30 mouse cellular contexts compared by ENCODE assay signal in genomic region chr16:42651904-42652732, GRCm38 (mm10).
A peak's percentile ranks its signal among the peaks of the same experiment; 100 is the strongest.
DNase-seq lines count a peak whose midpoint lies in the region; ATAC-seq lines count a peak whose summit lies in the region.
"Had no signal": no experiment of that assay in that cellular context is flagged by ENCODE, and none has a peak within 500 bp of the region (broad histone marks: within the 10 kb centered on the region; RNA-seq: fewer than 3 reads in every experiment).

No protein-coding gene starts in this region.

- no peak overlapping the region for H3K27ac ChIP-seq in midbrain, embryonic 11.5 days (ENCODE audit: low read depth, low read length)
- no peak overlapping the region for H3K27ac ChIP-seq in midbrain, embryonic 10.5 days (replicated peaks)
- peak overlapping the region; percentile 70 for H3K27ac ChIP-seq in midbrain, embryonic 15.5 days
- H3K27ac ChIP-seq: embryonic facial prominence, embryonic 13.5 days; forebrain, embryonic 13.5 days; heart, embryonic 13.5 days; left cerebral cortex, adult 2 months; limb, embryonic 10.5 days; neural tube, embryonic 15.5 days had no signal

- no peaks in the 10 kb centered on the region for H3K4me1 ChIP-seq in midbrain, embryonic 11.5 days (ENCODE audit: control insufficient read depth, insufficient read depth, low read length)
- peaks cover 3% of the 10 kb centered on the region; the same call in 1 of the 2 replicates for H3K4me1 ChIP-seq in midbrain, embryonic 10.5 days
- H3K4me1 ChIP-seq in midbrain, embryonic 15.5 days, result 0 out of 2 replicates have a peak, but pooled peaks cover 3% of the 10 kb centered on the region
- H3K4me1 ChIP-seq: embryonic facial prominence, embryonic 13.5 days; forebrain, embryonic 13.5 days; heart, embryonic 13.5 days; limb, embryonic 10.5 days; neural tube, embryonic 15.5 days had no signal

- WGBS in midbrain, embryonic 11.5 days, result 83% methylated on average over 10 of the region's 10 CpGs
- WGBS in midbrain, embryonic 10.5 days, result 90% methylated on average over 10 of the region's 10 CpGs
- 59% methylated on average over 10 of the region's 10 CpGs for WGBS in midbrain, embryonic 15.5 days

- no peak overlapping the region for H3K4me2 ChIP-seq in midbrain, embryonic 11.5 days
- H3K4me2 ChIP-seq in midbrain, embryonic 15.5 days, result no peak overlapping the region
- H3K4me2 ChIP-seq: embryonic facial prominence, embryonic 13.5 days; forebrain, embryonic 13.5 days; heart, embryonic 13.5 days; neural tube, embryonic 15.5 days had no signal

- DNase-seq in heart, adult 11 months, result peak; percentile 24
- no peak for DNase-seq in heart, adult 8-10 months (ENCODE audit: low spot score)
- peak; percentile 31 for DNase-seq in midbrain, embryonic 11.5 days (ENCODE audit: low spot score, missing footprints)
- DNase-seq in midbrain, embryonic 10.5 days (ENCODE audit: low spot score), result no peak
- peak; percentile 72 for DNase-seq in brain, adult 2 months (ENCODE audit: low read depth, low spot score)
- DNase-seq in spleen, postnatal 14 days (ENCODE audit: low spot score in 2 of 2), result no peak
- DNase-seq in lung, postnatal 36 days, result no peak
- DNase-seq: adrenal gland, adult 8-10 months; B cell, adult 2 months; cerebellum, adult 2 months; cerebellum, postnatal 36 days; embryo, embryonic 11 days; gastrocnemius, postnatal 14 days; heart, adult 18-20 months; heart, postnatal 14 days; kidney, adult 11 months; kidney, postnatal 4 days; liver; right cerebral cortex, postnatal 14 days; thymus, adult 2 months; thymus, postnatal 4 days had no signal

- H3K27me3 ChIP-seq in midbrain, embryonic 11.5 days (ENCODE audit: control insufficient read depth, insufficient read depth, low read length), result no peaks in the 10 kb centered on the region
- H3K27me3 ChIP-seq in midbrain, embryonic 10.5 days (ENCODE audit: low read depth, poor library complexity, severe bottlenecking), result no peaks in the 10 kb centered on the region
- H3K27me3 ChIP-seq in midbrain, embryonic 15.5 days (replicated peaks), result no peaks in the 10 kb centered on the region
- H3K27me3 ChIP-seq: embryonic facial prominence, embryonic 13.5 days; forebrain, embryonic 13.5 days; heart, embryonic 13.5 days; neural tube, embryonic 15.5 days had no signal

- H3K9me3 ChIP-seq in midbrain, embryonic 11.5 days (ENCODE audit: control insufficient read depth, low read length), result no peaks in the 10 kb centered on the region; the same call in 1 of the 2 replicates
- H3K9me3 ChIP-seq in midbrain, embryonic 10.5 days (replicated peaks), result no peaks in the 10 kb centered on the region; the same call in 1 of the 2 replicates
- no peaks in the 10 kb centered on the region for H3K9me3 ChIP-seq in midbrain, embryonic 15.5 days
- H3K9me3 ChIP-seq: forebrain, embryonic 13.5 days; limb, embryonic 10.5 days; neural tube, embryonic 15.5 days had no signal

- ATAC-seq in midbrain, embryonic 11.5 days (ENCODE audit: low FRiP score), result no peak
- peak; percentile 82 for ATAC-seq in midbrain, embryonic 15.5 days (replicated peaks)
- ATAC-seq: forebrain, embryonic 13.5 days; lung, postnatal 0 days had no signal

- no peak overlapping the region for H3K9ac ChIP-seq in midbrain, embryonic 11.5 days (ENCODE audit: low read length)
- no peak overlapping the region for H3K9ac ChIP-seq in midbrain, embryonic 15.5 days
- H3K9ac ChIP-seq: embryonic facial prominence, embryonic 13.5 days; forebrain, embryonic 13.5 days; heart, embryonic 13.5 days; neural tube, embryonic 15.5 days had no signal

- no peak overlapping the region for H3K4me3 ChIP-seq in midbrain, embryonic 11.5 days (ENCODE audit: low read depth, low read length)
- H3K4me3 ChIP-seq in midbrain, embryonic 10.5 days, result no peak overlapping the region
- H3K4me3 ChIP-seq in midbrain, embryonic 15.5 days, result no peak overlapping the region
- H3K4me3 ChIP-seq: embryonic facial prominence, embryonic 13.5 days; erythroblast, embryonic 14.5 days; forebrain, embryonic 13.5 days; heart, embryonic 13.5 days; left cerebral cortex, adult 2 months; limb, embryonic 10.5 days; neural tube, embryonic 15.5 days had no signal

- H3K36me3 ChIP-seq in midbrain, embryonic 11.5 days (ENCODE audit: control insufficient read depth, insufficient read depth, low read length), result no peaks in the 10 kb centered on the region
- no peaks in the 10 kb centered on the region for H3K36me3 ChIP-seq in midbrain, embryonic 10.5 days
- H3K36me3 ChIP-seq in midbrain, embryonic 15.5 days (replicated peaks), result no peaks in the 10 kb centered on the region
- H3K36me3 ChIP-seq: embryonic facial prominence, embryonic 13.5 days; heart, embryonic 13.5 days; limb, embryonic 10.5 days; neural tube, embryonic 15.5 days had no signal

Comparison
In these comparisons a context has a peak if more than half of its experiments do, and no peak if none do; other contexts are left out.
1. DNase-seq: peak in heart, adult 11 months (single experiment), midbrain, embryonic 11.5 days (single experiment) and brain, adult 2 months (single experiment); none in heart, adult 8-10 months (single experiment), midbrain, embryonic 10.5 days (single experiment), spleen, postnatal 14 days (0 of 2) and lung, postnatal 36 days (single experiment).